Mouse (Mus musculus) heart, adult 9 months (tissue): ENCODE measurements around the gene Ankrd27.
A peak's percentile ranks its signal among the peaks of the same experiment; 100 is the strongest.
"Not testable (repeated sequence)": the region's sequence is repeated elsewhere in the genome, so short reads cannot be mapped to it uniquely, and the experiment has no call there.

Experiments
- DNase-seq, 2 experiments: peaks; one replicate each; pipeline ENCODE4 v3.0.0; 2022; ENCODE audit warnings: low spot score in 2 of 2

The Ankrd27 gene

DNA sequence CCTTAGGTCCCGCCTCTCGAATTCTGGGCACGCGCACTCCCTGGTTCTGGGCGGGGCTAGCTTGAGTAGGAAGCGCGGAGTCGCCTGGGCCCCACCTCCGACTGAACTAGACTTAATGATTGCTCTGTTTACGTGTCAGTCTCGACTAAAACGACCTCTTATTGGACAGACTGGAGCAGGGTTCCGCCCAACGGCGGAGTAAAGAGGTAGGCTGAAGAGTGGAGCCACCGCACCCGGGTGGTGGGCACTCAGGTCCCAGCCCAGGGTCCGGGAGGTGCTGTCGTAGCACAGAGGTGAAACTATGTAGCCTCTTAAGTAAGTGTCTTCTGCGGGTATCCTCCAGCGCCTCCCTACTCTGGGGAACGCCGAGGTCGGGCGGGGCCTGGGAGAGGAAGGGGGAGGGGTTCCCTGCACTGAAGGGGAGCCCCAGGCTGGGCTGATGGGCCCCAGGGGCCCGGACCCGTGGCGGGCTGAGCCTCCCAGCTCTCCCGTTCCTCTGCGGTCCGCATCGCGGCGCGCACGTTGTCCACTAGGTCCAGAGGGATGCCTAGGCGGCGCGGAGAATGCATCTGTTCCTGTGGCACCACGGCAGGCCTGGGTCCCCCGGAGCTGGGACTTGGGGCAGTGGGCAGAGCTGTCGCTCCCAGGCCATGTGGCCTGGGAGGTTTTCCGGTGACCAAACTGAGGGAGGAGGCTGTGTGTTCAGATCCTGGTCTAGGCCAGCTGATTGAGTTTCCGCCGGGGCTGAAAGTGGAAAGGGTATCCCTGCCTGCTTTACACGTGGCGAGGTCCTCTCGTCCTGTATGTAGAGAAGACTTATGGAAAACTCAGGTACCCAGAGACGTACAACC lies at the start of gene Ankrd27:
Gene Ankrd27, plus strand, starts transcription at position 190 of the 851 bp plus-strand sequence.
- DNase-seq = peak; percentile 97 to 99

DNA sequence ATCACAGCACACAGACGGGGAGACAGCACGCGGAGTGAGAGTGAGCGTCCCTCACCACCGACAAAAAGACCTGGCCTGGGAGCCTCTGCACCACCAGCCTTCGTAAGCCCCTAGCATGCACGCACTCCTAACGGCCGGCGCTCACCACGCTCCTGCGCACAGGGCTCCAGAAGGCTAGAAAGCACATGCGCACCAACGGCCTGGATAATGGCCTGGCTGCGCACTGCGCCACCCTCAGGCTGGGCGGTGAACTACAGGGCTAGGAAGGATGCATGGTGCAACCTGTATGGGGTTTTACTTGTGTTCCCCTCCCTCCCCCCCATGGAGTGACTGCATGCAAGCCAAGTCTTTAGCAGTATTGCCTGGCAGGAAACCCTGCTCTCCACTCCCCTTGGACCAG lies 48.5 kb upstream of the Ankrd27 start, which contains the start of gene Tdrd12:
Gene Tdrd12, minus strand, starts transcription at position 184 of the 400 bp plus-strand sequence.
- DNase-seq = no peak

- DNase-seq = peak; percentile 7 to 34
Observed at GRCm38 (mm10) chr7:35545881-35546280, 40.2 kb upstream of the Ankrd27 start.

DNA sequence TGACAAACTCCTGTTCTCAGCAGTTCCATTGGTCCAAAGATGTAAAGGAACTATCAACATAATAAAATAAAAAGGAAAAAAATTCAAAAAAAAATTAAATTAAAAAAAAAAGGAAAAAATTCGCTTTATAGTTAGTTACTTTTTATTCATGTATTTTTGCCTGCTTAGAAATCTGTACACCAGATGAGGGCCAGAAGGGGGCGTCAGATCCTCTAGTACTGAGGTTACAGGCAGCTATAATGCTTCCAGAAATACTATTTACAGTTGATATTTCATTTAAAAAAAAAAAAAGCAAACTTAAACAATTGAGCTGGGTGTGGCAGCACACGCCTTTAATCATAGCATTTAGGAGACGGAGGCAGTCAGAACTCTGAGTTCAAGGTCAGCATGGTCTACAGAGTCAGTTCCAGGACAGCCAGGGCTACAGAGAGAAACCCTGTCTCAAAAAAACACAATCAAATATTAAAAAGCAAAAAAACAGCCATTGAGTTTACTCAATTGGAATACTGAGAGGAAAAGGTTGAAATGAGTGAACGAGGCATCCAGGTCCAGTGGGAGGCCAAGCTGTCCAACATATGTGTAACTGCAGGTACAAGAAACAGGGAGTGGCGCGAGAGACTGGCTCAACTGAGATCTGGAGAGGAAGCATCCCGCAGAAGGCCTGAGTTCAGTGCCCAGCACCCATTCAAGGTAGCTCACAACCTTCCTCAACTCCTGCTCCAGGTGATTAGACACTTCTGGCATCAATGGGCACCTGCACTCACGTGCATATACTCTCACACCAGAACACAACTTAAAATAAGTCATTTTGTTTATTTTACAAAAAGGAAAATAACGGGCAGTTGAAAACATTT lies 32.1 kb upstream of the Ankrd27 start:
- DNase-seq = no peak

GRCm38 (mm10) chr7:35554605-35555175 lies 31.4 kb upstream of the Ankrd27 start:
- no peak for DNase-seq

DNA sequence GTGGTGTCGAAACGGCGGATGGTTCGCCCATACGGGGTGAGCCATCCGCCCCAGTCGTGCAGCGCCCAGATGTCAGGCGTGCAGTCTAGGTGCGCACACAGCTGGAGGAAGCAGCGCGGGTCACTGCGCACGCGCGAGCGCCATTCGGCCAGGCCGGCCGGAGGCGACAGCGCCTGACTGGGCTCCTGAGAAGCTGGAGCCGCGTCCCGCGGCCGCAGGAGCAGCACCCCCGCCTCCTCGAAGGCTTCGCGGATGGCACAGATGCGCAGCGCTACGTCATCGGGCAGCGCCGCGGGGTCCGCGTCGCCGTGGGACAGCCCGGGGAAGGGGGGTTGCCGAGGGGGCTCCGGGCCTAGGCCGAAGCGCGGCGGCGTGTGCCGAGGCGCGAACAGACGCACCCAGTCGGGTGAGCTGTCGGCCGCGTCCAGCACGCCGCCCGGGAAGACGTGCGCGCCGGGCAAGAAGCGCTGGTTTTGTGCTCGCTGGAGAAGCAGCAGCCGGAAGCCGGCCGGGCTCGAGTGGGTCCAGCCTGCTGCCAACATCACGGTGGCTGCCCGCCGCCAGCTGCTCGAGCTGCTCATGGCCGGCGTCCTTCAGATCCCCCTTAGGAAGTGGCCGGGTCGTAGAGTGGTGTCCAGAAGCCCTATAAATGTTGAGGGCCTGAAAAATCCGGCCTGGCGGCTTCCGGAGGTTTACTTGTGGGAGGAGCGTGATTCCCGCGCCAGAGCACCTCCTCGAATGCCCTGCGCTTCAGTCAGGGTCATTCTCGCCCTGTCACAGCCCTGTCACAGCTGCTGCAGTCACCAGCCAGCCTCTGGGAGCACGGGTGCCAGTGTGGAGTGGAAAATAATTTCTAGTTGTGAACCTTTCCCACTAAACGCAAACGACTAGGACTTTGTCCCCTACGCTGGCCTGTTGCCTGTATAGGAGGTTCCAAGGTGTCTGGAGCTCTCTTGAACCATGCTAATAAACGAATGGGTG lies 30.5 kb upstream of the Ankrd27 start:
- DNase-seq = peak; percentile 84 to 87

DNA sequence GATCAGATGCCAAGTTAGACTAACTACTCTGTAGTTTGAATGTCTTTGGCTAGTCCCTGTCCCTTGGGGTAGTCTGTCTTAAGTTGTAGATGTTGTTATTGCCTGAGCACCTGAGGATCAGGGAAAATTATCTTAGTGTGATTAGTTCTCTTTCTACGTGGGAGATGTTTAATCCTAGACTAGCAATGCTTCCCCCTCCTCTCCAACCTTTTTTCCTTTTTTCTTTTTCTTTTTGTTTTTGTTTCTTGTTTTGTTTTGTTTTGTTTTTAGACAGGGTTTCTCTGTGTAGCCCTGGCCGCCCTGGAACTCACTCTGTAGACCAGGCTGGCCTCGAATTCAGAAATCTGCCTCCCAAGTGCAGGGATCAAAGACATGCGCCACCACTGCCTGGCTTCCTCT lies 29.8 kb upstream of the Ankrd27 start, which contains the start of gene Nudt19:
Gene Nudt19, minus strand, starts transcription at position 100 of the 399 bp plus-strand sequence.
- DNase-seq = no peak

DNA sequence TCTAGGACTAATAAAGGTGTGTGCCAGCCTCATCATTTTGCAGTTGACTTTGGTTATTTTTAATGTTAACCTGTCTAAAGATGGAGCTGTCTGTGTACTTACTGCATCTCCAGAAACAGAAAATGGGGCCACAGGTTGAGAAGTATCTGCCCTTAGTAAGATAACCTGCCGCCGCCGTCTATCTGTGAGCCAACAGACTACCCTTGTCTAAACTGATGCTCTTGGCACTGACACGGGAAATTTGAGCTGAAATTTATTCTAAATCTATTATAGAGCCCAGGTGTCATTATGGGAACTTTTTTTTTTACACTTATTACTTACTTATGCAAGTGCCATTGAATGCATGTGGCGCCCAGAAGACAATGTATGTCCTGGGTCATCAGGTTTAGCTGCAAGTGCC lies 29.1 kb upstream of the Ankrd27 start:
- DNase-seq = no peak

DNA sequence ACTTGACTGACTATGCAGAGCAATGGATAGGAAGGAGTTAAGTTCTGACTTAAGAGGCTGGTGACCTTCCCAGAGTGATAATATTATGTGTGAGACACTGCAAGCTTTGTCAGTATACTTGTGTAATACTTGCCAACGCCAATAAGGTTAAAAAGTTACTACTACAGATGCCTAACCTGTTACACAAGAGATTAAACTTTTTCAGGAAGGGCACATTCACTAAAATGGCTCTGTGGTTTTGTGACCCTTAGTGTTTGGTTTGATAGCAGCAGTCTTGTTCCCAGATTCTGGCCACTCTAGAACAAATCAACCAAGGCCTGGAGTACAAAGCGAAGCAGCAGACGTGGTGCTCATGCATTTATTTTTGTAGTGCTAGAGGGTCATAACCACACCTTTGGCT lies 28.5 kb upstream of the Ankrd27 start:
- DNase-seq = no peak

DNA sequence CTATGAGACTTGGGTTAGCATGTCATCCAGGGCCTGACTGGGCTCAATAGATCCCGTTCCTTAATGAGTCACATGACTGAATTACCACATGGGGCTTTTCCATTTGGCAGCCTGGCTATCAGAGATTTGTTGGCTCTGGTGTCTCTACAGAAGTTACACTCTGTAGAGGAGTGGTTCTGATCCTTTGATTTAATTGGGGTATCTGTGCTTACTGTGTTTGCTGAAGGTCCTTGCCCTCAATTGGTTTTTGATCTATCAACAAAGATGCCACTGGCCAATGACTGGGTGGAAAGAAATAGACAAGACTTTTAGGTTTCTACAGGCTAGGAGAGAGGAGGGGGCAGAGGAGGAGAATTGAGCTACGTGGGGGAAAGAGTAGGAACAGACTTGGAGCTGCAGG lies 27.4 kb upstream of the Ankrd27 start:
- no peak for DNase-seq

- no peak for DNase-seq
Observed at GRCm38 (mm10) chr7:35559838-35560237, 26.2 kb upstream of the Ankrd27 start.

- DNase-seq = no peak
Observed at GRCm38 (mm10) chr7:35563071-35563470, 23.0 kb upstream of the Ankrd27 start.

DNA sequence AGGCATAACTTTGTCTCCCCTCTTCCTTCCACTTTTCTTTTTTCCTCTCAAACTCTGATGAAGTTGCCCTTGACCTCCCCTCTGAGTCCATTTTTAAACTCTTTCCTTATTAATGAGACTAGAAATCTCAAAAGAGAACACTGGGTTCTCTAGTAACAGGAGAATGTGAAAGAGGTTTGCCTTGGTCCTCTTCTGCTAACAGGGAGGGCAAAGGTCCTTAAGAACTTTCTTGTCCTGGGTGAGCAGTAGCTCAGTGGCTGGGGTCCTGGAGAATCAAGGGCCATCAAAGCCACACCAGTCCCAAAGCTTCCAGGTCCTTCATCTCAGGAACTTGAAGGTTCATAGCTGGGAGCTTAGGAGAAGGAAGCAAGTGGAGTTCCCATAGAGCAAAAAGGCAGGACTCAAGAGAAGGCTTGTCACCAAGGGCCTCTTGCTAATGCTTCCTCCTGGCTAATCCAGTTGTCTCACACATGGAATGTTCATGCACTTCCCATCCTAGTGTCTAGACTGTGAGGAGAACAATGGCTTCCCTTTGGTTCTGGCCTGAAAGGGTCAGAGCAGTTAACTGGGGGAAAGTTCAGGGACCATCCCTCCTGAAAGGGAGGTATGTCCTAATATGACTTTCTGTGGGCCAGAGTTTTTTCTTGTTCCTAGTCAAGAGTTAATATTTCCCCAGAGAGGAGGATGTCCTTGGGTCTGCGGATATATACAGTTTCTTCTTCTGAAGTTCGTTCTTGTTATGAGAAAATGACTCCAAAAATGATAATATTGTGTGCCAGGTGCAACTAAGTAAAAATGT lies 21.8 kb upstream of the Ankrd27 start:
- DNase-seq = no peak

- DNase-seq = not testable (repeated sequence)
Observed at GRCm38 (mm10) chr7:35564872-35565271, 21.2 kb upstream of the Ankrd27 start.

DNA sequence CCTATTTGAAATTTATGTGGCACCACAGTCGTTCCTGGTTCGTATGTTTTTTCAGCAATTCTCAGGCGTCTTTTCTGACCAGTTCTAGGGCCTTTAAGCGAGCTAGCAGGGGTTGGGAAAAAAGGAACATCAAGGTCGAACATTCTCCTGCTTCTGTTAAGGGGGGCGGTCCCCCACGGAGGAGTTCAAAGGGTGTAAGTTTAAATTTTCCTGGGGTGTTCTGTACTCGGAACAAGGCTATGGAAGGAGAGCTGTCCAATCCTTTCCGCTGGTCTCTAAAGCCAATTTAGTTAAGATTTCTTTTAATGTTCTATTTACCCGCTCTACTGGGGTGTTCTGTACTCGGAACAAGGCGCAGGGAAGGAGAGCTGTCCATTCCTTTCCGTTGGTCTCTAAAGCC lies 20.1 kb upstream of the Ankrd27 start:
- not testable (repeated sequence) for DNase-seq

DNA sequence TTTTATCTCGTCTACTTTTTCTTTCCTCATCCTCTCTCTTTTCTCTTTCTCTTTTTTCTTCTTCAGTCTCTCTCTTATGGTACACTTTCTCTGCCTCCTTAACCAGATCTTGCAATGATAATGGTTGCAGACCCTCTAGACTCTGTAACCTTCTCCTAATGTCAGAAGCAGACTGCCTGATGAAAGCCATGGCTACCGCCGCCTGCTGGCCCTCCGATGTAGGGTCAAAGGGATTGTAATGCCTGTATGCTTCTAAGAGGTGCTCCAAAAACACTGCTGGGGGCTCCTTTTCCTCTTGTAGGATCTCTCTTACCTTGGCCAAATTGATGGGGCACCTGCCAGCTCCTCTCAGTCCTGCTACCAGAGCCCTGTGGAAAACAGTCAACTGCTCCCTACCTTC lies 16.3 kb upstream of the Ankrd27 start:
- DNase-seq = not testable (repeated sequence)

DNA sequence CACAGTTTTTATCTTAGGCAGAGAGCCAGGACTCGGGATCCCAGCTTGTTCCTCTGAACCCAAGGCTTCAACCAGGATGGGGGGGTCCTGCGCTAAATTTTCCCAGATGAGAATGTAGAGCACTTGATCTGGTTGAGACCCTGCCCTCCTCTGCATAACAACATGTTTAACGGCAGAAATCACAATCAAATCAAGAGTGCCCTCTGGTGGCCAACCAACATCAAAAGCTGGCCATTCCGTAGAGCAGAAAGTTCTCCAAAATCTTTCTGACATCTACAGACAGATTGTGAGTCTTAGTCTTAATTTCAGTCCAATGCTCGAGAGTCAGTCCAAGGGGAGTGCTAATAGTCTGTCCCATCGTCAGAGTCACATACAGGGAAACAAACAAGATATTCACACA lies 15.2 kb upstream of the Ankrd27 start:
- DNase-seq = not testable (repeated sequence)

GRCm38 (mm10) chr7:35579849-35580248 lies 6.2 kb upstream of the Ankrd27 start:
- no peak for DNase-seq

DNA sequence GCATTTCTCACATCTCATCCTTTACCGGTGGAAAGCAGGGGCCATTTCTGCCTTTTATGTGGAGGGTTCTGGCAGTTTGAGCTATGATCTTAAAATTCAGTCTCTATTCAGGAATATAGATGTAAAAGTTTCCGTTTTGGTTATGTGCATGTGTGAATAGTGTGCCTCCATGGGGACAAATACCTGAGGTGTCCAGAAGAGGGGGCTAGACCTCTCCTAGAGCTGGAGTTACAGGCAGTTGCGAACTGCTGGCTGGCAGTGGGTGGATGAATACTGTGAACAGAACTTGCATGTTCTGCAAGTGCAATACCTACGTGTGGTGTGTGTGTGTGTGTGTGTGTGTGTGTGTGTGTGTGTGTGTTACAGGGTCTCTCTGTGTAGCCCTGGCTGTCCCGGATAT lies 3.3 kb upstream of the Ankrd27 start:
- no peak for DNase-seq

DNA sequence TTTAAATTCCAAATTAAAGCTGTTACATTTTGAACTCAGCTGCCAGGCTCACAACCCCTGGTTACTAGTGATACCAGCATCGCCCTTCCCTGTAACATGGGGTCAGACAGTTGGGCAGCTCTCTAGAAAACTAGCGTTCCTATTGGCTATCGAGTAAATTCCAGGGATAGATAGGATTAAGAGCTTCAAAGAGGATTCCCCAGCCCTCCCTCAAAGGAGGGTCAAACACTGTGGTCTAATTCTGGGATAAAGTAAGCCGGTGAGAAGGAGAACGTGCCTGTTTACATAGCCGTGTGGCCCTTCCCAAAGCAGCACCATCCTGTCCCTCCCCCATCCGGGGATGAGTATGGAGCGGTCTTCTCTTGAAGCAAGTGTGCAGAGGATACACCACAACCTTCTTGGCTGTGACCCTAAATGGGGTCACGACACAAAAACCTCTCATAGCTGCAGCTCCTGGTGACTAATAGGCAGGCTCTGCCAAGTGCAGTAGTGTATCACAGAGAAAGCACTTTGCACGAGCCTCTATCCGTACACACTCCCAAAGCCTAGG lies 2.5 kb upstream of the Ankrd27 start:
- DNase-seq = no peak
